Mouse (Mus musculus) erythroblast, embryonic 14.5 days (primary cell): ENCODE measurements around the gene Mknk2.

ENCODE experiments used
- GATA1 ChIP-seq: IDR thresholded peaks from 2 replicates; pipeline ENCODE4 v1.6.1; 2012; ENCODE audit warnings: low read length, inconsistent platforms, mixed read lengths
- TAL1 ChIP-seq: IDR thresholded peaks from 3 replicates; pipeline ENCODE4 v1.6.1; 2012; ENCODE audit warnings: low read length, inconsistent platforms, mixed read lengths

- no peak for TF ChIP-seq TAL1
- TF ChIP-seq GATA1 = no peak
These were observed 31.0 kb downstream of the Mknk2 start for GRCm38 (mm10) chr10:80646936-80647335.
